8 mouse cellular contexts compared by ENCODE assay signal in genomic region chr15:96287976-96288835, GRCm38 (mm10). TPM values are rescaled to one million over a fixed set of nuclear protein-coding genes. Genes with fewer than 3 reads are reported as not detected.
DNase-seq lines count a peak whose midpoint lies in the region; ATAC-seq and TF ChIP-seq lines count a peak whose summit lies in the region.

No protein-coding gene starts in this region.

- no peaks in the 10 kb centered on the region for H3K27me3 ChIP-seq in embryonic facial prominence, embryonic 11.5 days (ENCODE audit: control insufficient read depth, insufficient read depth, low read length)
- no peaks in the 10 kb centered on the region for H3K27me3 ChIP-seq in kidney, embryonic 14.5 days (ENCODE audit: control insufficient read depth, insufficient read depth, low read length)
- no peaks in the 10 kb centered on the region for H3K27me3 ChIP-seq in liver, adult 2 months (ENCODE audit: control insufficient read depth, insufficient read depth, low read length)
- no peaks in the 10 kb centered on the region for H3K27me3 ChIP-seq in neural tube, embryonic 12.5 days (replicated peaks)

- TF ChIP-seq POLR2A in liver, adult 2 months (IDR thresholded peaks at IDR 0.05; ENCODE audit: extremely low read depth, insufficient read depth, low read length) = no peak

- peak overlapping the region; percentile 100 for H3K27ac ChIP-seq in embryonic facial prominence, embryonic 11.5 days (replicated peaks; ENCODE audit: low read depth, low read length)
- peak overlapping the region; percentile 100 for H3K27ac ChIP-seq in kidney, embryonic 14.5 days (ENCODE audit: low read depth, low read length)
- peak overlapping the region; percentile 100 for H3K27ac ChIP-seq in liver, adult 2 months (replicated peaks; ENCODE audit: insufficient read depth, low read depth, low read length)
- H3K27ac ChIP-seq in neural tube, embryonic 12.5 days = peak overlapping the region; percentile 100

- H3K9me3 ChIP-seq in embryonic facial prominence, embryonic 11.5 days (replicated peaks; ENCODE audit: control insufficient read depth, low read length) = no peaks in the 10 kb centered on the region
- no peaks in the 10 kb centered on the region for H3K9me3 ChIP-seq in kidney, embryonic 14.5 days (ENCODE audit: control insufficient read depth, low read length)
- no peaks in the 10 kb centered on the region for H3K9me3 ChIP-seq in neural tube, embryonic 12.5 days

- H3K79me2 ChIP-seq in liver, adult 2 months (ENCODE audit: control insufficient read depth, insufficient read depth, low read length) = peaks cover 3% of the 10 kb centered on the region; the same call in 1 of the 2 replicates

- no peaks in the 10 kb centered on the region for H3K36me3 ChIP-seq in embryonic facial prominence, embryonic 11.5 days (replicated peaks; ENCODE audit: control insufficient read depth, insufficient read depth, low read depth, low read length)
- no peaks in the 10 kb centered on the region for H3K36me3 ChIP-seq in kidney, embryonic 14.5 days (ENCODE audit: control insufficient read depth, insufficient read depth, low read length)
- no peaks in the 10 kb centered on the region for H3K36me3 ChIP-seq in liver, adult 2 months (ENCODE audit: control insufficient read depth, insufficient read depth, low read length)
- H3K36me3 ChIP-seq in neural tube, embryonic 12.5 days = no peaks in the 10 kb centered on the region

- no peak for TF ChIP-seq CTCF in liver, adult 2 months (IDR thresholded peaks at IDR 0.05; ENCODE audit: low read depth, low read length)

- peak; percentile 23 to 64 for DNase-seq in urinary bladder, adult 18-20 months (ENCODE audit: low spot score in 2 of 2)
- no peak for DNase-seq in urinary bladder, postnatal 10 days (ENCODE audit: low spot score)
- peak; percentile 58 for DNase-seq in embryonic facial prominence, embryonic 11.5 days (ENCODE audit: low spot score)
- peak; percentile 32 to 48 for DNase-seq in heart, adult 9 months (ENCODE audit: low spot score in 2 of 2)
- DNase-seq in liver, adult 2 months (ENCODE audit: extremely low read depth, low read depth, low spot score) = peak; percentile 43
- DNase-seq in testis, postnatal 10 days (ENCODE audit: low spot score) = peak; percentile 70

- H3K4me1 ChIP-seq in embryonic facial prominence, embryonic 11.5 days (ENCODE audit: control insufficient read depth, insufficient read depth, low read length) = no peaks in the 10 kb centered on the region
- peaks cover 8% of the 10 kb centered on the region; the same call in 1 of the 2 replicates for H3K4me1 ChIP-seq in kidney, embryonic 14.5 days (ENCODE audit: control insufficient read depth, insufficient read depth, low read length)
- peaks cover 8% of the 10 kb centered on the region for H3K4me1 ChIP-seq in liver, adult 2 months (ENCODE audit: control insufficient read depth, insufficient read depth, low read length)
- peaks cover 11% of the 10 kb centered on the region for H3K4me1 ChIP-seq in neural tube, embryonic 12.5 days

- under 1% methylated on average over 74 of the region's 97 CpGs for WGBS in embryonic facial prominence, embryonic 11.5 days
- under 1% methylated on average over 80 of the region's 97 CpGs for WGBS in kidney, embryonic 14.5 days
- 3% methylated on average over 77 of the region's 97 CpGs for WGBS in liver, adult 2 months
- WGBS in neural tube, embryonic 12.5 days = under 1% methylated on average over 92 of the region's 97 CpGs

- no peak for ATAC-seq in embryonic facial prominence, embryonic 11.5 days (replicated peaks; ENCODE audit: insufficient number of reproducible peaks, low FRiP score, low TSS enrichment, low read depth)
- ATAC-seq in kidney, embryonic 14.5 days (ENCODE audit: low FRiP score, low TSS enrichment) = no peak
- no peak for ATAC-seq in neural tube, embryonic 12.5 days (ENCODE audit: low FRiP score, low read depth)

- peak overlapping the region; percentile 93 for H3K4me3 ChIP-seq in embryonic facial prominence, embryonic 11.5 days (ENCODE audit: low read depth, low read length)
- peak overlapping the region; percentile 96 for H3K4me3 ChIP-seq in kidney, embryonic 14.5 days (ENCODE audit: low read length)
- peak overlapping the region; percentile 100 for H3K4me3 ChIP-seq in liver, adult 2 months (ENCODE audit: insufficient read depth, low read depth, low read length)
- peak overlapping the region; percentile 93 for H3K4me3 ChIP-seq in neural tube, embryonic 12.5 days

- H3K9ac ChIP-seq in embryonic facial prominence, embryonic 11.5 days (replicated peaks; ENCODE audit: low read length) = peak overlapping the region; percentile 100
- peak overlapping the region; percentile 99 for H3K9ac ChIP-seq in kidney, embryonic 14.5 days (ENCODE audit: low read depth, low read length)
- peak overlapping the region; percentile 100 for H3K9ac ChIP-seq in liver, adult 2 months (ENCODE audit: low read depth, low read length)
- peak overlapping the region; percentile 99 for H3K9ac ChIP-seq in neural tube, embryonic 12.5 days

- H3K4me2 ChIP-seq in embryonic facial prominence, embryonic 11.5 days (ENCODE audit: low read depth, low read length) = peak overlapping the region; percentile 75
- peak overlapping the region; percentile 75 for H3K4me2 ChIP-seq in kidney, embryonic 14.5 days (replicated peaks; ENCODE audit: low read depth, low read length)
- peak overlapping the region; percentile 83 for H3K4me2 ChIP-seq in neural tube, embryonic 12.5 days (replicated peaks)

RNA-seq across cellular contexts. Expression of gene Arid2, which starts 0.9 kb away (rescaled TPM):
- polyA plus RNA-seq in embryonic facial prominence, embryonic 11.5 days (2014; fragmentation: Nextera tagmentation; extraction: Ambion mirVana) = 35.5 and 39.3 TPM in 2 replicates
- 33.2 and 36.0 TPM in 2 replicates for polyA plus RNA-seq in kidney, embryonic 14.5 days (2014; fragmentation: Nextera tagmentation; extraction: Ambion mirVana)
- 10.4 and 12.6 TPM in 2 replicates for total RNA-seq in liver, adult 2 months (2014; rRNA removed)
- 4.1 and 4.8 TPM in 2 replicates for polyA plus RNA-seq in liver, adult 2 months (2012; rRNA removed)
- 32.1 and 32.4 TPM in 2 replicates for polyA plus RNA-seq in neural tube, embryonic 12.5 days (2016; fragmentation: Nextera tagmentation; extraction: Ambion mirVana)
